Mouse (Mus musculus): ENCODE measurements around the gene Cfd. TPM values are rescaled to one million over a fixed set of nuclear protein-coding genes. Genes with fewer than 3 reads are reported as not detected.

Cfd gene
- polyA plus RNA-seq, 1 experiment = 0.40 TPM

DNA sequence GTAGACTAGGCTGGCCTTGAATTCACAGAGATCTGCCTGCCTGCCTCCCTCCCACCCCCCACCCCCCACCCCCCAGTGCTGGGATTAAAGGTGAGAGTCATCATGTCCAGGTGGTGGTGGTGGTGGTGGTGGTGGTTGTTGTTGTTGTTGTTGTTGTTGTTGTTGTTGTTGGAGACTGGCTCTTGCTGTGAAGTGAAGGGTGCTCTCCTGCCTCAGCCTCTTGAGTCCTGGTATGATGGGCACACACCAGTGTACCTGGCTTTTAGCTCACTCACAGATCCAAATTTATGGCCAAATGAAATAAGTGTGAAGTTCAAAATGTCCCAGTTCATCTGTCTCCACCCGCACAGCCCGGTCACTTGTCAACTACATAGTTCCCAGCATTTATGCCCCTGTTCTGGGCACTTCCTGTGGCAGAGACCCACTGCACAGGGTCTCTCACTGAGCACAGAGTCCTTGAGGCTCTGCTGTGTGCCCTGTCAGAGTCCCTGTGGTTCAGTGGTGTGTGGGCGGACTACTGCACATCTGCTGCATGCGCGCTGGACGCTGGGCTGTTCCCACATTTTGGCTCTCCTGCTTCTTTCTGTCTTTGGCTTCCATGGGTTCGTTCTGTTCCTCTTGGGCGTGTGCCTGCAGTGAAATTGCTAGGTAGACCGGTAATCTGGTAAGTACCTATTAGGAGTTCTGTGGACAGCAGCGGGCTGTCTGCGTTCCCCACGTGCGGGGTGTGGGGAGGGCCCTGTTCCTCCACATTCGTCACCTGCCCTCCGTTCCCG lies 44.3 kb downstream of the Cfd start:
- no peak for TF ChIP-seq POLR2A (IDR thresholded peaks at IDR 0.05; ENCODE audit: extremely low read depth, insufficient read depth, low read length)
- TF ChIP-seq CTCF (IDR thresholded peaks at IDR 0.05; ENCODE audit: extremely low read depth, insufficient read depth, low read length) = no peak
- no peak overlapping the region for H3K4me3 ChIP-seq (ENCODE audit: insufficient read depth, low read length)
- no peak overlapping the region for H3K27ac ChIP-seq (ENCODE audit: insufficient read depth, low read length)
- H3K4me1 ChIP-seq (ENCODE audit: control insufficient read depth, insufficient read depth, low read length) = peaks cover 3% of the 10 kb centered on the region; the same call in 1 of the 2 replicates

DNA sequence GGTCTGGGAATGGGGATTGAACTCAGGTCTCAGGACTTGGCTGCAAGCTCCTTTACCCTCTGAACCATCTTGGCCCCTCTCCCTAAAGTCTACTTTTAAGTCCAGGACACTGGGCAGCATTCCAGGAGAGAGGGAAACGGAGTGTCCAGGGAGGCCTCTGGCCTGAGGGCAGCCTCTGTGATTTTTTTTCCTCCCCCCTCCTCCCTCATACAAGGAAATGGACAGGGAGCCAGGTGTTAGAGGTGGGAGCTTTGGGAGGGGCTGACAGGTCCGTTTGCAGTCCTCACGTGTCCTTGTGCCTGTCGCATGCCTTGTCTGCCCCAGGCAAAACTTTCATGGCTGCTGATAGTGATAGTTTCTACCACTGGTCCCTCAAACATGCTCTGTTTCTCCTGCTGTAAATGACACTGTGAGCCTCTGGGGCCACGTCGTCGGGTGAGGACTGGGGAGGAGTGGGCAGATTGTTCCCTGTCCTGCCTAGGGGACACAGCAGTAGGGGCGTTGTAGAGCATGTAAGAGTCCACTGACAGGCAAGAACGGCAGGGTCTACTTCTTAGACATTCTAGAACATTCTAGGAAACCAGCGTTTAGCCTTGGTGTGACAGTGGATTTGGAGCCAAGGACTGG lies 45.7 kb downstream of the Cfd start:
- peaks cover 3% of the 10 kb centered on the region; the same call in 1 of the 2 replicates for H3K4me1 ChIP-seq (ENCODE audit: control insufficient read depth, insufficient read depth, low read length)
- no peak overlapping the region for H3K27ac ChIP-seq (ENCODE audit: insufficient read depth, low read length)
- no peak overlapping the region for H3K4me3 ChIP-seq (ENCODE audit: insufficient read depth, low read length)
- no peak for TF ChIP-seq CTCF (IDR thresholded peaks at IDR 0.05; ENCODE audit: extremely low read depth, insufficient read depth, low read length)
- no peak for TF ChIP-seq POLR2A (IDR thresholded peaks at IDR 0.05; ENCODE audit: extremely low read depth, insufficient read depth, low read length)

GRCm38 (mm10) chr10:79936911-79937441 lies 46.3 kb downstream of the Cfd start:
- Histone ChIP-seq H3K4me1 (ENCODE audit: control insufficient read depth, insufficient read depth, low read length) (peaks cover 3% of the 10 kb centered on the region; the same call in 1 of the 2 replicates), H3K27ac (ENCODE audit: insufficient read depth, low read length) (no peak overlapping the region), H3K4me3 (ENCODE audit: insufficient read depth, low read length) (no peak overlapping the region)
- TF ChIP-seq POLR2A (IDR thresholded peaks at IDR 0.05; ENCODE audit: extremely low read depth, insufficient read depth, low read length) = no peak
- no peak for TF ChIP-seq CTCF (IDR thresholded peaks at IDR 0.05; ENCODE audit: extremely low read depth, insufficient read depth, low read length)

GRCm38 (mm10) chr10:79937775-79938526 lies 47.3 kb downstream of the Cfd start:
- no peak overlapping the region for H3K27ac ChIP-seq (ENCODE audit: insufficient read depth, low read length)
- H3K4me3 ChIP-seq (ENCODE audit: insufficient read depth, low read length) = no peak overlapping the region
- peaks cover 3% of the 10 kb centered on the region; the same call in 1 of the 2 replicates for H3K4me1 ChIP-seq (ENCODE audit: control insufficient read depth, insufficient read depth, low read length)
- TF ChIP-seq POLR2A (IDR thresholded peaks at IDR 0.05; ENCODE audit: extremely low read depth, insufficient read depth, low read length) (no peak), CTCF (IDR thresholded peaks at IDR 0.05; ENCODE audit: extremely low read depth, insufficient read depth, low read length) (no peak)

DNA sequence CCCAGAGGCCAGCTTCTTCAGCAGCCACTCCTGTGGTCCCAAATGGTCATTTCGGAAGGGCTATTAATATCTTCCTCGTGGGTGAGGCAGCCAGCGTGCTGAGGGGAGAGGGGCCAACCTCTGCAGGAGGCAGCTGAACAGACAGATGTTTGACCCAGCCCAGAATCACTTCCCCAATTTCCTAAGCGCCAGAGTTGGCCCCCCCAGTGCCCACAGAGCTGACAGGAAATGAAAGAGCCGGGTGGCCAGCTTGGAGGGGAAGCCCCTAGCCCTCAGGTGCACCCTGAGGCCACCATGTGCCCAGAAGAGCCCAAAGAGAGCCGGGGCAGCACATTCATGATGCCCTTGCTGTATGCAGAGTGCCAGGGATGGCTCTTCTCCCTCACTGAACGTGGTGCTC lies 50.1 kb downstream of the Cfd start:
- no peak for TF ChIP-seq CTCF (IDR thresholded peaks at IDR 0.05; ENCODE audit: extremely low read depth, insufficient read depth, low read length)
- no peak for TF ChIP-seq POLR2A (IDR thresholded peaks at IDR 0.05; ENCODE audit: extremely low read depth, insufficient read depth, low read length)

More for the DNA sequence above, 50.1 kb downstream of the Cfd start:
- H3K4me3 ChIP-seq (ENCODE audit: insufficient read depth, low read length) = no peak overlapping the region
- H3K4me1 ChIP-seq (ENCODE audit: control insufficient read depth, insufficient read depth, low read length) = peaks cover 3% of the 10 kb centered on the region; the same call in 1 of the 2 replicates
- H3K27ac ChIP-seq (ENCODE audit: insufficient read depth, low read length) = no peak overlapping the region

Other genes starting within 250 kb of the Cfd start
- gene Odf3l2, start 245.1 kb upstream of the Cfd start, polyA plus RNA-seq (2012; rRNA removed) = 0.15 and 0.17 TPM in 2 replicates
- gene Madcam1, start 226.3 kb upstream of the Cfd start, polyA plus RNA-seq (2012; rRNA removed) = not detected in 2 replicates
- gene Tpgs1, start 221.5 kb upstream of the Cfd start, polyA plus RNA-seq (2012; rRNA removed) = 87.5 and 88.2 TPM in 2 replicates
- 110 TPM in 2 replicates for gene Cdc34, start 208.7 kb upstream of the Cfd start, polyA plus RNA-seq (2012; rRNA removed)
- gene Gzmm, start 201.8 kb upstream of the Cfd start, polyA plus RNA-seq (2012; rRNA removed) = 1.1 and 1.4 TPM in 2 replicates
- 1,018 and 1,074 TPM in 2 replicates for gene Bsg, start 186.4 kb upstream of the Cfd start, polyA plus RNA-seq (2012; rRNA removed)
- 123 and 128 TPM in 2 replicates for gene Hcn2, start 174.2 kb upstream of the Cfd start, polyA plus RNA-seq (2012; rRNA removed)
- gene Polrmt, start 144.3 kb upstream of the Cfd start, polyA plus RNA-seq (2012; rRNA removed) = 51.6 and 54.9 TPM in 2 replicates
- 6.5 and 9.7 TPM in 2 replicates for gene Fgf22, start 135.8 kb upstream of the Cfd start, polyA plus RNA-seq (2012; rRNA removed)
- gene Rnf126, start 123.9 kb upstream of the Cfd start, polyA plus RNA-seq (2012; rRNA removed) = 157 TPM in 2 replicates
- 5.7 and 5.9 TPM in 2 replicates for gene Fstl3, start 113.6 kb upstream of the Cfd start, polyA plus RNA-seq (2012; rRNA removed)
- gene Prss57, start 99.9 kb upstream of the Cfd start, polyA plus RNA-seq (2012; rRNA removed) = 1.4 and 2.1 TPM in 2 replicates
- gene Palm, start 97.3 kb upstream of the Cfd start, polyA plus RNA-seq (2012; rRNA removed) = 294 and 331 TPM in 2 replicates
- gene Misp, start 69.9 kb upstream of the Cfd start, polyA plus RNA-seq (2012; rRNA removed) = 0.13 and 0.21 TPM in 2 replicates
- 53.3 and 54.1 TPM in 2 replicates for gene Ptbp1, start 36.4 kb upstream of the Cfd start, polyA plus RNA-seq (2012; rRNA removed)
- gene Prtn3, start 16.4 kb upstream of the Cfd start, polyA plus RNA-seq (2012; rRNA removed) = 4.3 and 5.2 TPM in 2 replicates
- gene Plppr3, start 16.2 kb upstream of the Cfd start, polyA plus RNA-seq (2012; rRNA removed) = 79.9 and 80.5 TPM in 2 replicates
- not detected in 2 replicates for gene Elane, start 4.6 kb upstream of the Cfd start, polyA plus RNA-seq (2012; rRNA removed)
- 64.8 and 68.2 TPM in 2 replicates for gene Med16, start 18.1 kb downstream of the Cfd start, polyA plus RNA-seq (2012; rRNA removed)
- not detected in 2 replicates for gene Gm26602, start 20.0 kb downstream of the Cfd start, polyA plus RNA-seq (2012; rRNA removed)
- 12.1 and 12.5 TPM in 2 replicates for gene Kiss1r, start 26.1 kb downstream of the Cfd start, polyA plus RNA-seq (2012; rRNA removed)
- gene R3hdm4, start 30.4 kb downstream of the Cfd start, polyA plus RNA-seq (2012; rRNA removed) = 425 TPM in 2 replicates
- gene Arid3a, start 36.2 kb downstream of the Cfd start, polyA plus RNA-seq (2012; rRNA removed) = 3.1 and 3.2 TPM in 2 replicates
- 60.9 and 63.2 TPM in 2 replicates for gene Wdr18, start 69.3 kb downstream of the Cfd start, polyA plus RNA-seq (2012; rRNA removed)
- 0.21 and 0.40 TPM in 2 replicates for gene Grin3b, start 79.9 kb downstream of the Cfd start, polyA plus RNA-seq (2012; rRNA removed)
- gene Tmem259, start 93.5 kb downstream of the Cfd start, polyA plus RNA-seq (2012; rRNA removed) = 168 and 183 TPM in 2 replicates
- gene Cnn2, start 97.7 kb downstream of the Cfd start, polyA plus RNA-seq (2012; rRNA removed) = 8.0 and 9.0 TPM in 2 replicates
- 10.9 and 11.5 TPM in 2 replicates for gene Abca7, start 105.6 kb downstream of the Cfd start, polyA plus RNA-seq (2012; rRNA removed)
- gene Arhgap45, start 125.8 kb downstream of the Cfd start, polyA plus RNA-seq (2012; rRNA removed) = 6.6 and 7.2 TPM in 2 replicates
- 236 and 245 TPM in 2 replicates for gene Polr2e, start 148.9 kb downstream of the Cfd start, polyA plus RNA-seq (2012; rRNA removed)
- 890 and 934 TPM in 2 replicates for gene Gpx4, start 156.3 kb downstream of the Cfd start, polyA plus RNA-seq (2012; rRNA removed)
- gene Sbno2, start 214.7 kb downstream of the Cfd start, polyA plus RNA-seq (2012; rRNA removed) = 22.9 and 24.4 TPM in 2 replicates
- gene Stk11, start 224.9 kb downstream of the Cfd start, polyA plus RNA-seq (2012; rRNA removed) = 91.8 and 94.2 TPM in 2 replicates
- gene Atp5d, start 247.8 kb downstream of the Cfd start, polyA plus RNA-seq (2012; rRNA removed) = 620 and 641 TPM in 2 replicates
- 274 and 285 TPM in 2 replicates for gene Cbarp, start 250.0 kb downstream of the Cfd start, polyA plus RNA-seq (2012; rRNA removed)

Data from cortical plate, adult 2 months (tissue).